ENCODE assay signal across 1 mouse cellular context in genomic region chr10:81069836-81070235, GRCm38 (mm10).
A peak's percentile ranks its signal among the peaks of the same experiment; 100 is the strongest.
TF ChIP-seq lines count a peak whose summit lies in the region.

Thop1 (plus strand) TSS chr10:81070035.

TF ChIP-seq in CH12.LX, 34 proteins besides CTCF, POLR2A, EP300 and RAD21 (continued from another document):
- peak; percentile 70; the same call in 1 of the 2 replicates for TF ChIP-seq TBP (conservative IDR thresholded peaks at IDR 0.05; ENCODE audit: low read depth, low read length)
- no peak for TF ChIP-seq CHD1 (IDR thresholded peaks at IDR 0.05; ENCODE audit: low read depth, low read length)
- TF ChIP-seq CHD2 (IDR thresholded peaks at IDR 0.05; ENCODE audit: low read length) = no peak
- no peak for TF ChIP-seq ZKSCAN1 (IDR thresholded peaks at IDR 0.05; ENCODE audit: borderline replicate concordance, low read depth, low read length)
- TF ChIP-seq POLR2AphosphoS2 (IDR thresholded peaks at IDR 0.05; ENCODE audit: low read depth, low read length) = no peak
- no peak for TF ChIP-seq KAT2A (IDR thresholded peaks at IDR 0.05; ENCODE audit: insufficient replicate concordance, low read length)
- TF ChIP-seq IRF4 (IDR thresholded peaks at IDR 0.05; ENCODE audit: low read depth, low read length) = no peak
- TF ChIP-seq TCF12 (IDR thresholded peaks at IDR 0.05; ENCODE audit: low read depth, low read length) = peak; percentile 91
- no peak for TF ChIP-seq ZNF384 (IDR thresholded peaks at IDR 0.05; ENCODE audit: low read depth, low read length)
- peak; percentile 85; the same call in 1 of the 2 replicates for TF ChIP-seq NELFE (IDR thresholded peaks at IDR 0.05; ENCODE audit: low read depth, low read length)
- TF ChIP-seq NRF1 (IDR thresholded peaks at IDR 0.05; ENCODE audit: low read depth, low read length) = peak; percentile 97
- TF ChIP-seq MAX (IDR thresholded peaks at IDR 0.05; ENCODE audit: low read length) = peak; percentile 73
